In genomic region chr3:84929171-84929570, GRCm38 (mm10) we compare ENCODE assay signal across 21 mouse cellular contexts.
DNase-seq lines count a peak whose midpoint lies in the region; ATAC-seq and TF ChIP-seq lines count a peak whose summit lies in the region.
"Had no signal": no experiment of that assay in that cellular context is flagged by ENCODE, and none has a peak within 500 bp of the region (broad histone marks: within the 10 kb centered on the region; RNA-seq: fewer than 3 reads in every experiment).

No protein-coding gene starts in this region.

- no peaks in the 10 kb centered on the region for H3K36me3 ChIP-seq in heart, embryonic 11.5 days (ENCODE audit: control insufficient read depth, insufficient read depth, low read length)
- no peaks in the 10 kb centered on the region for H3K36me3 ChIP-seq in liver, adult 2 months (ENCODE audit: control insufficient read depth, insufficient read depth, low read length)
- H3K36me3 ChIP-seq in liver, embryonic 12.5 days: no peaks in the 10 kb centered on the region
- H3K36me3 ChIP-seq in myocyte (ENCODE audit: control insufficient read depth, insufficient read depth): no peaks in the 10 kb centered on the region
- H3K36me3 ChIP-seq: embryonic facial prominence, embryonic 13.5 days; forebrain, embryonic 12.5 days; heart, embryonic 13.5 days had no signal

- H3K9ac ChIP-seq in heart, embryonic 11.5 days (ENCODE audit: low read depth, low read length): no peak overlapping the region
- no peak overlapping the region for H3K9ac ChIP-seq in liver, adult 2 months (ENCODE audit: low read depth, low read length)
- H3K9ac ChIP-seq in liver, embryonic 12.5 days: no peak overlapping the region
- H3K9ac ChIP-seq: embryonic facial prominence, embryonic 13.5 days; forebrain, embryonic 12.5 days; heart, embryonic 13.5 days had no signal

- no peak overlapping the region for H3K4me2 ChIP-seq in heart, embryonic 11.5 days
- H3K4me2 ChIP-seq in liver, embryonic 12.5 days: no peak overlapping the region
- H3K4me2 ChIP-seq in myocyte (ENCODE audit: low read depth): peak overlapping the region; percentile 40
- H3K4me2 ChIP-seq: embryonic facial prominence, embryonic 13.5 days; forebrain, embryonic 12.5 days; heart, embryonic 13.5 days had no signal

- no peaks in the 10 kb centered on the region; the same call in 1 of the 2 replicates for H3K79me2 ChIP-seq in liver, adult 2 months (ENCODE audit: control insufficient read depth, insufficient read depth, low read length)
- peaks cover 45% of the 10 kb centered on the region for H3K79me2 ChIP-seq in myocyte (ENCODE audit: control insufficient read depth, insufficient read depth)

- DNase-seq in heart, adult 18-20 months: peak; percentile 68 to 74
- DNase-seq in liver, adult 2 months (ENCODE audit: extremely low read depth, low read depth, low spot score): peak; percentile 68
- DNase-seq in T-cell, adult 2 months (ENCODE audit: low spot score): no peak
- DNase-seq: adrenal gland, postnatal 14 days; cerebellum, adult 18-20 months; cerebellum, adult 9-11 months; cerebellum, postnatal 36 days; gastrocnemius, postnatal 36 days; kidney, adult 8-10 months had no signal

- no peak overlapping the region for H3ac ChIP-seq in myocyte (ENCODE audit: control insufficient read depth, insufficient read length)

- H3K27me3 ChIP-seq in heart, embryonic 11.5 days (ENCODE audit: control insufficient read depth, insufficient read depth, low read length): no peaks in the 10 kb centered on the region
- no peaks in the 10 kb centered on the region for H3K27me3 ChIP-seq in liver, adult 2 months (ENCODE audit: control insufficient read depth, insufficient read depth, low read length)
- no peaks in the 10 kb centered on the region for H3K27me3 ChIP-seq in liver, embryonic 12.5 days (replicated peaks)
- no peaks in the 10 kb centered on the region for H3K27me3 ChIP-seq in myocyte (ENCODE audit: control insufficient read depth, insufficient read depth, insufficient read length)
- H3K27me3 ChIP-seq: embryonic facial prominence, embryonic 13.5 days; forebrain, embryonic 12.5 days; heart, embryonic 13.5 days had no signal

- TF ChIP-seq POLR2A in liver, adult 2 months (IDR thresholded peaks at IDR 0.05; ENCODE audit: extremely low read depth, insufficient read depth, low read length): no peak
- TF ChIP-seq POLR2A in myocyte (IDR thresholded peaks at IDR 0.05; ENCODE audit: insufficient read length, low read depth): no peak

- ATAC-seq in heart, embryonic 11.5 days (replicated peaks; ENCODE audit: insufficient number of reproducible peaks, low FRiP score, low TSS enrichment): no peak
- no peak for ATAC-seq in liver, embryonic 12.5 days
- ATAC-seq: CD4-positive, CD25-positive, alpha-beta regulatory T cell, adult 4 months; forebrain, embryonic 16.5 days; hindbrain, embryonic 16.5 days; inflammation-experienced regulatory T-cells, adult 6 months; intestine, postnatal 0 days had no signal

- no peaks in the 10 kb centered on the region for H3K9me3 ChIP-seq in heart, embryonic 11.5 days (replicated peaks; ENCODE audit: control insufficient read depth, low read length)
- H3K9me3 ChIP-seq in liver, embryonic 12.5 days (replicated peaks): no peaks in the 10 kb centered on the region
- H3K9me3 ChIP-seq: embryonic facial prominence, embryonic 13.5 days; forebrain, embryonic 12.5 days; G1E; heart, embryonic 13.5 days had no signal

- H3K27ac ChIP-seq in heart, embryonic 11.5 days (ENCODE audit: low read depth, low read length): no peak overlapping the region
- no peak overlapping the region for H3K27ac ChIP-seq in liver, adult 2 months (replicated peaks; ENCODE audit: insufficient read depth, low read depth, low read length)
- no peak overlapping the region for H3K27ac ChIP-seq in liver, embryonic 12.5 days
- H3K27ac ChIP-seq: embryonic facial prominence, embryonic 13.5 days; forebrain, embryonic 12.5 days; heart, embryonic 13.5 days had no signal

- H3K4me3 ChIP-seq in heart, embryonic 11.5 days (ENCODE audit: low read depth, low read length): no peak overlapping the region
- H3K4me3 ChIP-seq in liver, adult 2 months (ENCODE audit: insufficient read depth, low read depth, low read length): no peak overlapping the region
- H3K4me3 ChIP-seq in liver, embryonic 12.5 days: no peak overlapping the region
- no peak overlapping the region for H3K4me3 ChIP-seq in myocyte
- H3K4me3 ChIP-seq: embryonic facial prominence, embryonic 13.5 days; forebrain, embryonic 12.5 days; heart, embryonic 13.5 days had no signal

- H3K4me1 ChIP-seq in heart, embryonic 11.5 days (ENCODE audit: control insufficient read depth, insufficient read depth, low read length): 0 out of 2 replicates have a peak, but pooled peaks cover 3% of the 10 kb centered on the region
- no peaks in the 10 kb centered on the region for H3K4me1 ChIP-seq in liver, adult 2 months (ENCODE audit: control insufficient read depth, insufficient read depth, low read length)
- H3K4me1 ChIP-seq in liver, embryonic 12.5 days: no peaks in the 10 kb centered on the region; the same call in 1 of the 2 replicates
- H3K4me1 ChIP-seq: embryonic facial prominence, embryonic 13.5 days; forebrain, embryonic 12.5 days had no signal

- no peak for TF ChIP-seq CTCF in liver, adult 2 months (IDR thresholded peaks at IDR 0.05; ENCODE audit: low read depth, low read length)

- WGBS in heart, embryonic 11.5 days (ENCODE audit: insufficient replicate concordance): 83% methylated on average over 3 of the region's 3 CpGs
- 40% methylated on average over 3 of the region's 3 CpGs for WGBS in liver, adult 2 months
- 76% methylated on average over 3 of the region's 3 CpGs for WGBS in liver, embryonic 12.5 days (ENCODE audit: insufficient replicate concordance)

TF ChIP-seq in myocyte, 11 proteins besides CTCF, POLR2A, EP300 and RAD21:
- TF ChIP-seq MYOD1 (IDR thresholded peaks at IDR 0.05; ENCODE audit: control insufficient read depth in 1 of 3, insufficient read length in 2 of 3, low read depth in 2 of 3) (no peak), SRF (IDR thresholded peaks at IDR 0.05; ENCODE audit: control insufficient read depth, insufficient read length, low read depth) (no peak), MYOG (IDR thresholded peaks at IDR 0.05; ENCODE audit: control insufficient read depth in 1 of 3, insufficient read depth in 1 of 3, insufficient read length in 2 of 3, low read depth in 2 of 3) (no peak), MAX (IDR thresholded peaks at IDR 0.05; ENCODE audit: low read depth) (no peak), E2F4 (IDR thresholded peaks at IDR 0.05; ENCODE audit: insufficient read depth) (no peak), REST (IDR thresholded peaks at IDR 0.05; ENCODE audit: insufficient read depth, insufficient read length) (no peak), TCF12 (IDR thresholded peaks at IDR 0.05; ENCODE audit: insufficient read depth, poor library complexity, severe bottlenecking) (no peak), TCF3 (IDR thresholded peaks at IDR 0.05; ENCODE audit: insufficient read length, low read depth) (no peak), USF1 (IDR thresholded peaks at IDR 0.05; ENCODE audit: low read depth) (no peak), CEBPB (IDR thresholded peaks at IDR 0.05; ENCODE audit: insufficient read depth, poor library complexity, severe bottlenecking) (no peak), POLR2AphosphoS2 (IDR thresholded peaks at IDR 0.05; ENCODE audit: insufficient read length, low read depth) (no peak)
